Mouse (Mus musculus) left cerebral cortex, postnatal 10 days (tissue): ENCODE measurements around the gene Cers6. TPM values are rescaled to one million over a fixed set of nuclear protein-coding genes. Genes with fewer than 3 reads are reported as not detected.

Source experiments
- DNase-seq, 2 experiments: peaks; one replicate each; pipeline ENCODE4 v3.0.0; 2021 to 2022; ENCODE audit warnings: low spot score in 2 of 2, mixed read lengths in 1 of 2; ENCODE audit errors: extremely low spot score in 1 of 2
- intact Hi-C: fragments of 180-260 bp; cut with DNase I; formaldehyde crosslinking; loops from one replicate; pipeline ENCODE4 v1.15.1; 2025
- total RNA-seq, 2 experiments: library from RNA; stranded (reverse); gene quantifications; 2 replicates each; pipeline ENCODE4 v1.2.3; 2021

Gene Cers6
- total RNA-seq, 2 experiments from 2014 or later, result 63.9 to 67.0 TPM

DNA sequence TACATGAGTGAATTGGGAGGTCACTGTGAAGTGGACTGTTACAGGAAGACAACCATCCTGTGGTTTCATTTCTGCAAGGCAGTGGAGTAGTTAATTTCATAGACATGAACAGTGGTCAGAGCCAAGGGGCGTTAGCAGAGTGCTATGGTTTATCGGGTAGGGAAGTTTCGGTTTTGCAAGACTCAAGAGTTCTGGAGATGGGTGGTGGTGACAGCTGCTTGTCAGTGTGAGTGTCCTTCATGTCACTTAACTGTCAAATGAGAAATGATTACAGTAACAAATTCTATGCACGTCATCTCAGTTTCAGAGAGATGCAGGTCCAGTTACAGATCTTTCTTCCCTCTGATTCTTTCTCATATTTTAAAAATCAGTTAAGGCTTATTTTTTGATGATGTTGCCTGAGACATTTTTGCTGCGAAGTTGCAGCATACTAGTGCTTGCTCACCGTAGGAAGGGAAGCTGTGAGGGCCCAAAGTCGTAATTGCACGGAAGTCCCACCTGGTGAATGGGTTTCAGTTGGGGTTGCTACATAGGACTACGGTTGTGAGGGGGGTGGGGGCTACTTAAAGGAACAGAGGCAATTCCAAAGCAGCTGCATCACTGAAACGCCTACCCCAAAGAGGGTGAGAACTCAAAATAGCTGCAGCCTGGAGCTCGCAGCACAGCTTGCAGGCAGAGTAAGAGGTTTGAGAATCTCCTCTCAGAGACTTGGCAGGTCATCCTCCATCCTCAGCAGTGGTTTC lies 46.7 kb downstream of the Cers6 start:
- intact Hi-C loops, result no loop called here
- no peak for DNase-seq

DNA sequence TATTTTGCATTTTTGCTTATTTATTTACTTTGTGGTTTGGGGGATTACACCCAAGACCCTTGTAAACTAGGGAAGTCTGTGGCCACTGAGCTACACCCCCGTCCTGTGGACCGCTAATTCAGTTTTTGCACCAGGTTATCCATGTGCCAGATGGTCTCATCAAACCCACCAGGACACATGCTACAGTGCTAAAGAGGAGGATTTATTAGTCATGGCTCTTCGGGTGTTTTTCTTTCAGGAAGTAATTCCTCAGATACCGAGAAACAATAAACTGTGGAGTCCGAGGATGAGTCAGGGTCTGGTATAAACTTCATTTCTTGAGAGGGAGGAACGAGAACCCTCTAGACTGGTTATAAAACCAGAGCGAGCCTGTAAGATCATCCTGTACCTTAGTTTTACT lies 49.5 kb downstream of the Cers6 start:
- intact Hi-C loops, result no loop called here
- no peak for DNase-seq

DNA sequence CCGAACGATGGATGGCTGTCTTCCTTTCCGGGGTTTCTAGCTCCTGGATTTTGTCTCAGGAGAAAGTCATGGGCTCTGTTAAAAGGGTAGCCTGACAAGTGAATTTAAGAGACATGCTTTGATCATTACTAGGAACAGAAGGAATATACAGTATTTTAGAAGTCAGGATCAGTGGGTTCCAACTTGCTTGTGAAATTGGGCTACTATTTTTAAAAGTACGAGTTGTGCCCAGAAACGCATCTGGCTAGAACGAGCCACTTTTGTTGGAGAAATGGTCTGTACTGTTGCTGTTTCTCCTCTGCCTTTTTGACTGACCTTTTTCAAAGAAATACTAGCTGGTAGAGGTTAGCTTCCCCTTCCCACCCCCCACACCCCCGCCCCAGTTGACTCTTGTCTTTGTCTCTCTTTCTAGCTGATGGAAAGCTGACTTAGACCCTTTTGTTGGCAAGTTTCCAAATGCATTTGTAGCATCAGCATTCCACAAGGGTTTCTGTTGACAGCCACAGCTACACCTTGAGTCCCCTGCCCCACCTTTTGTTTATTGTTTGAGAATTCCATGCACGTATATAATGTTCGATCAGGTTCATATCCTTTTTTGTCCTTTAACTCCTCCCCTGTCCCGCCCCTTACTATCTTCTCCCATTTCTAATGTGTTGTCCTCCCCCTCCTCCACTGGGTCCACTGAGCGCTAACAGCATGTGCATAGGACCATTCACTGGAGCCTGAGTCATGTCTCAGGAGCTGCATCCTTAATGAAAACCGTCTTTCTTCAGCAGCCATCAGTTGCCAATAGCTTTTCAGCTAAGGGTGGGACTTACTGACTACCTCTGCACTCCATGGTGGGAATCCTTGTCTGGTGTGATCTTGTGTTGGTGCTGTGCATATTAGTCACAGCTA lies 50.6 kb downstream of the Cers6 start:
- no peak for DNase-seq
- intact Hi-C loops, result no loop called here

DNA sequence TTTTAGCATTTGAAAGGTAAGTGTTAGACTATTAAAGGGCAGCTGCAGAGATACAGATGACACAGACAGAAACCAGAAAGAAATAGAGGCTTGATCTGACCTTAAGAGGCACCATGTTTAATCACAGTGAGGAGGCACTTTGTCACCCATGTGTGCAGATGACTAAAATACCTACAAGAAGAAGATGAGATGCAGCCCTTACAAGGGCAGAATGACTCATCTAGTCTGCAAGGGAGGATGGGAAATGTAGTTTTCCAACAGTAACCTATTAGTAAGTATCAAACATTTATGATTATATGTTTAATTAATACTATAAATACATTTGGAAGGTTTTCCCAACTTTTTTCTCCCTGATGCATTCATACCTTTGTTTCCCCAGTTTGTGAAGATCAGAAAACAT lies 54.5 kb downstream of the Cers6 start:
- intact Hi-C loops, result no loop called here
- no peak for DNase-seq

DNA sequence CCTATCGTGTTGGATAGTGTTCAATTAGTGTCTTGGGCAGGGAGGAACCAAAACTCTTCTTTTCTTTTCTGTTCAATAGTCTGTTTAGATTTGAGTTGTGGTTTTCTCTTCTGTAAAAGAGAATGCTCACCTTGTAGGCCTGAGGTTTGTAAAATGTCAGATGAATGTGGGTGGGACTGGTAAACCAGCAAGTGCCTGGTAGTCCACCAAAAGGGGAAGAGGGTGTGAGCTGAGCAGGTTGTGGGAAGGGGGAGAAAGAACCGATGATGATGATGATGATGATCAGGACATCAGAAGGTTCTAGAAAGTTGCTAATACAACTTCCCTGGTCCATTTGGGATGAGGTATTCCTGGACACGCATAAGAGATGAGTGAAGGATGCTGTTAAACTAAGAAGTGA lies 55.1 kb downstream of the Cers6 start:
- DNase-seq, result no peak
- intact Hi-C loops, result no loop called here

DNA sequence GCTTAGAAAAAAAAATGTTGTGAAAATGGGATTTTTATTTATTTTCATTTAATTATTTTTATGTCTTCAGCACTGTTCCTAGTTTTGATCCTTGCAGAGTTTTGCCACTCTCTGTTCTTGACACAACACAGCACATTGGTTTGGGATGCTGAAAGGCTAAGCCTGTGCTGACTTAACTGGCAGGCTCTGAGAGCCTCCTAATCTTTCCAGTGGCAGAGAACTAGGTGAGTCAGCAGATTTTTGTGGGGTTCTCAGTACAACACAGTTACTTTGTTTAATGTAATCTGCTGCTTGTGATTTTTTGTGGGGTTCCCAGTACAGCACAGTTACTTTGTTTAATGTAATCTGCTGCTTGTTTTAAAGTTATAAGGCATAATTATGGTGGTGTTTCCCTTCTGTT lies 55.8 kb downstream of the Cers6 start:
- intact Hi-C loops, result no loop called here
- no peak for DNase-seq

DNA sequence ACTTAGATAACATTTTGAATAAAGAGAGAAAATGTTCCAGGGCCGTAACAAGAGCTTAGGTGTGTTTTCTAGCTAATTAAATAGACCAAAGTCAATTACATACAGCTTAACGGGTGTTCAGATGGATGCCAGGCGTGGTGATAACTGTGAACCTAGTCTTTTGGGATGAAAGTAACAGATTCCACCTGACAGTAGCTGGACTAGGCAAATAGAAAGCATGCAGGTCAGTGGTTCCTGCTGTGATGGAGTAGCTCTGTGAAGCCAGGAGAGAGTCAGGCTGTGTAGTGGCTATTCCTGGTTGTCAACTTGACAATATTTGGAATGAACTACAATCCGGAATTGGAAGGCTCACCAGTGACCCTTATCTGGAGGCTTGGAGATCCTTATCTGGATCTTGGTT lies 56.3 kb downstream of the Cers6 start:
- DNase-seq, result no peak
- intact Hi-C loops, result no loop called here

DNA sequence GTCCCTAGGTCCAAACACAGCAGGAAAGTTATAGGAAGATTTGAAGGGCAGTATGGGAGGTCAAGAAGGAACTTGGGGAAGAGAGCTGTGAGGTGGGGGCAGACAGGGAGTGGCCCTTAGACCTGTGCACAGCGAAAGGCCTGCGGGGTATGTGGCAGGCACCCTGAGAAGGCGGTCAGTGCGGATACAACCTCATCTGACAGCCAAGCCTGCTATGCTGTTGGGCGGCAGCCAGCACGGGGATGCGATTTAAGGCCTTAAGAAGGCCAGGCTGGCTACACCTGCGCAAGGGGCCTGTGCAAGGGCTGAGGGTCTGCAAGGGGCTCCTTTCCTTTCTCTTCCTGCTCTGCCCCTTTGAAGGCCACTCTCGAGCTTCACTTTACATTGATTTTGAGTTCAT lies 63.1 kb downstream of the Cers6 start:
- DNase-seq, result no peak
- intact Hi-C loops, result no loop called here

DNA sequence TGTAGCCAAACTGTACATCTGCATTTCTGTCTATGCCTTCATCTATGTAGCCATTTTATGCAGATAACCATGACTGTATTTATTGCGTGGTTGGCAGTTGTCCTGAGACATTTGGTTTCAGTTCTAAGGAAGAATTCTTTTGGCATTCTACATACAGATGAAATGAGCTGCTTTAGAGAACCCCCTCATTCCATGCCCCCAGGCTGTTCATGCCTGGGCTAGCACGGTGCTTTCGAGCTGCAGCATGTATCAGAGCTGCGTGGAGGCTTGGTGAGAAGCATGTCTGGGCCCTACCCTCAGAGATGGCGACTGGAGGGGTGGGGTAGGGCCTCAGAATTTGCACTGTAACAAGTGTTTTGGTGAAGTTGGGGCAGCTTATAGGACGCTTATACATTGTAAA lies 64.3 kb downstream of the Cers6 start:
- DNase-seq, result no peak
- intact Hi-C loops, result no loop called here

DNA sequence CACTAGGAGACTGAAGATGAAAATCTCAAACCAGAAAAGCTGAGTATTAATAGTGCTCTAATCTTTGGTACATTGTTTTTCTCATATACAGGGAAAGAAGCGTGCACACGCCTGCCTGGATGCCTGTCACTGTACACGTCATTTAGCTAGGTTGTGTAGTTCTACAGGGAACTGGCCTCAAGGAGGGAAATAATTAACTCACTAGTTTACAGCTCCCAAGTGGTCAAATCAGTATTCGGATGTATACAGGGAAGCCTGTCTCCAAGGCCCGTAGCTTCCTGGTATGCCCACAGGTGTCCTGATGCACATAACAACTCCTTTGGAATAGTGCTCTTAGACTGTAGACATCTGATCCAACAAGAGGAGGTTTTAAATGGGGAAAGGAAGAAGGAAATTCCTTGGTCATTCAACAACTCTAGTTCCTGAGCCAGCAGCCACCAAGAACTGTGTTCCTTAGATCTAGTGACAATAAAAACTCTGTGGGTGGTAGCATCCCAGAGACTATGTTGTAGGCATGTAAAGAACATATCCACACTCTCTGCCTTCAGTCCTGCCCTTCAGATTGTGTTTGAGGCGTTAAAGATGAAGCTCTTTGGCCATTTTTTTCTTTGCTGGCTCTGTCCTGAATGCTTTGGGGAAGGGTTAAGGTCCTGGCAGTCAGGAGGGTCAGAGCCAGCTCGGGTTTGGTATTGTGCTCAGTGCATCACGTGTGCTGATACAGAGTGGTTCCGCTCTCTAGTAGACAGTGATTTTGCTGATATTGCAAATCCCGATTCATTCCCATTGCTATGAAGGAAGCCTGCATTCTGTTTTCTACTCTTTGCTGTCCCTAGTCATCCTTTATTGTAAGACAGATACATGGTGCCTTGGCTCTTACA lies 65.9 kb downstream of the Cers6 start:
- intact Hi-C loops, result no loop called here

DNA sequence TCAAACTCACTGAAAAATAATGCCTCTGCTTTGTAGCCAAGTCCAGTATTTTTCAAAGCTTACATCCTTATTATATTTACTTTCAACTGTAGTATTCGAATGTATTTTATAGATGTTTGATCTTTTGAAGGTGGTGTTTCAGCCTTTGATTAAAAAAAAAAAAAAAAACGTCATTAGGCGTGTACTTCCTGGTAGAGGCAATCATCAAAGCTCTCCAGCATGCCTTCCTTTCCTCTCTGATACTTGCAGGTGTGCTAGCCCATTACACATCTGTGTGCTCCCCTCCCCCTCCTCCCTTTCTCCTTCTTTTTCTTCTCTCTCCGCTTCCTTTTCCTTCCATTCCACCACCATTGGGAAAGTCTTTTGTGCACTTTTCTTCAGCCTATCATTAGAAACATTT lies 71.0 kb downstream of the Cers6 start:
- DNase-seq, result no peak
- intact Hi-C loops, result no loop called here

More for the DNA sequence above, 65.9 kb downstream of the Cers6 start:
- DNase-seq, result no peak

DNA sequence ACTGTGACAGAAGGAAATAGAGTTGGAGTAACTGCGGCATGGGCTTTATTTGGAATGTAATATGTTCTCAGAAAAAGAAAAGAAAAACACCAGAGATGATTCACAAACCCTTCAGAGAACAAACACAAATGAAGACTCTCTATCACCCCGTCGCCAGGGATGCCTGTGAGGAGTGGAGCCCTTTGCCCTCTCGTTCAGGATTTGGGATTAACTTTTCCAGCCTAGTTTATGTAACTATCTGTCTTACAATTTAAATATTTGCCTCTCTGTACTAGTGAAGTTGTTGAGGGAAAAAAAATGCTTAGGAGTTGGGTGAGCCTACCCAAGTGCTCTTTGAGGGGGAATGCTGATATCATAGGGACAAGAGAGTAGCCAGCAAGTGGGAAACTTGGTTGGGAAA lies 71.4 kb downstream of the Cers6 start:
- intact Hi-C loops, result no loop called here

DNA sequence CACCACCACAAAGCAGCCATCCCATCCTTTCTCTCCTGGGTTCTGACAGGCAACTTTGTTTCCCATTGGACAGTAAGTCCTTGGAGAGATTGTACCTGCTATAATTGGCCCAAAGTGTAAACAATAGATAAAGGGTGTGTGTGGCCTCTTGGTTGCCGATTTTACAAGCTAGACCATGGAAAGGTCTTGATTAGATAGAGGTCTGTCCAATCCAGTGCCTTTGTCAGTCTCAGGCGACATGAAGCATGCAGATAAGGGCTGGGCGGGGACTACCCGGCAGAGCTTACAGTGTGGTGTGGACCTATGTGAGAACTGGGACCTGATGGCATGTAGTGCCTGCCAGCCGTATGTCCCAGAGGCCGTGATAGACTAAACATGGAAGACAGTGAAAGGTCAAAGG lies 73.4 kb downstream of the Cers6 start:
- DNase-seq, result no peak
- intact Hi-C loops, result no loop called here

More for the DNA sequence above, 71.4 kb downstream of the Cers6 start:
- DNase-seq, result no peak

DNA sequence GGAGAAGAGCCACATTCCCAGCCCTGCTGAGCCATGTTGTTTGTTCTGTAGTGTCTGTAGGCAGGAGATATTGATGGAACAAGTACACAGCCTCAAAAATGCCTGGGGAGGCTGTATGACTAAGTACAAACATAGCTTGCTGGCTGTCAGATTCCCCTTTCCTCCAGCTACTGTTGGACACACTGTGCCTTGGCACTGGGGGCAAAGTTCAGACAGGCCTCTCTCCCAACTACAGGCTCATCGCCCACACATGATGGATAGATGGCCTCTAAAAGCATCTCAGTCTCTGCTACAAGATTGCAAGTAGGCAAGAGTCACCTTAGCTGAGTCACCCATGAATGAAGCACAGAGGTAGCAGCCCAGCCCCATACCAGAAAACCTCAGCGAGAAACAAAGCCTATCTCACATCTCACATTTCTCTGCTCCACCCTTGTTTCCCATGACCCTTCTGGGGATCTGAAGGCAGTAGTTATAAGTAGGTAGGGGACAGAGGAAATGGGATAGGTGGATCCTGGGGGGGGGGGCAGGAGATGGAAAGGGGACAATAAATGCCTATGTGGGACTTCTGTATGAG lies 74.6 kb downstream of the Cers6 start:
- no peak for DNase-seq
- intact Hi-C loops, result no loop called here

DNA sequence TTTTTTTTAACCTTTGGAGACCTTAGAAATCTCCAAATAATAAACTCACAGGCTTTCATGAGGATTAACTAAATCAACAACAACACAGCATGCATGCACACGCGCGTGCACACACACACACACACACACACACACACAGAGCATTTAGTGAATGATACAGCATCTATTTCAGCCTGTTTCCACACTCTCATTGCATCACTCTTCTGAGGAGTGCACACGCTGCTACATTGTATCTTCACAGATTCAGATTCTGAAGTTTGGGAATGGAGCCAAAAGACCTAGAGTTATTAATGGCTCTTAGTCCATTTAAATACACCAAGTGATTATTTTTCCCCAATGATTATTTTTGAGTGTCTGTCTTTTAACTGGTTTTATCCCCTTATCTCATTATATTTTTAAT lies 75.5 kb downstream of the Cers6 start:
- no peak for DNase-seq
- intact Hi-C loops, result no loop called here

DNA sequence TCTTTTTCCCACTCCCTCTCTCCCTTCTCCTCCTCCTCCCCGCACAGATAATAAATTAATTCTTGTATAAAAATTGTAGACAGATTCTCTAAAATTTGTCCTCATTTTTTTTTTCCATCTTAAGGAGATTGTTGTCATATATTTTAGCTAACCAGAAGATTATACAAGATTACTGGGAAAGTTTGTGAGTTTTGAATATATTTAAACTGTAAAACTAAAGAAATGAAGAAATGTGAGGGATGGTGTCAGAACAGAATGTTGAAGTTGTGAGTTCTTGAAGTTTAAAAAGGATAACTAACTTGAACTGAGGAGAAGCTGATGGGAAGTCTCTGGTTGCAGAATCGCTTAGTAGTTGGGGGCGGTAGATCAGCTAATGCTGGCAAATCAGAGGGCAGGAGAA lies 76.6 kb downstream of the Cers6 start:
- intact Hi-C loops, result no loop called here
- no peak for DNase-seq

DNA sequence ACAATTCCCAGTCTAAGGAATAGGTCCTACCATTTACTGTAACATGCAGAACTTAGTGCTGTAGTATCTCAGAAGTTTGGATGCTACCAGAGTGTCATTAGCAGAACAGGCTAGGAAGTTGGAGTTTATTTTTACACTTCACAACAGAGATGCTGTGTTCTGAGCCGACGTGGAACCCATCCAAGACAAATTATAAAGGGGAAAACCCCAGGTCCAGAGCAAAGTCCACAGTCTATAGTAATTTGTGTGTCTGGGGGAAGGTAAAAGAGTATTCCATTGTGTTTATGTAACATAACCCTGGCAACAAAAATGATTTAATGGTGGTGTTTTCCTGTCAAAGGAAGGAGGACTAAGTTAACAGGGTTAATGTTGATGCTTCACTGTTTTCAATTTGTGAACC lies 83.7 kb downstream of the Cers6 start:
- no peak for DNase-seq
- intact Hi-C loops, result no loop called here

DNA sequence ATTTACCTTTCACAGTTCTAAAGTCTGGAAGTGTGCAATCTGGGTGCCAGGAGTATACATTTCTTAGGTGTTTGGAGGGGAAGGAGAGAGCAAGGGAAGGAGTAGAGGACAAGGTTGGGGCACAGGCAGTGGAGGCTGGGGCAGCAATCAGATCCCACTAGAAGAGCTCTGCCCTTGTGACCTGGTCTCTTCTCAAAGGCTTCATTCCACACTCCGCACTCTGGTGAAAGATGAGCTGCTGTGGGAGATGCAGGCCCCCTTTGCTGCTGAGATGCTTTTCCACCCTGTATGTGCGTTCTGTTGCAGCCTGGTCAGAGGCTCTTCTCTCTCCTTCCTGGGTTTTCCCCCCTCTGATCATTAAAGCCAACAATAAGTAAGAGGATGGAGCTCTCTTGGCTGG lies 84.7 kb downstream of the Cers6 start:
- DNase-seq, result no peak
- intact Hi-C loops, result no loop called here

DNA sequence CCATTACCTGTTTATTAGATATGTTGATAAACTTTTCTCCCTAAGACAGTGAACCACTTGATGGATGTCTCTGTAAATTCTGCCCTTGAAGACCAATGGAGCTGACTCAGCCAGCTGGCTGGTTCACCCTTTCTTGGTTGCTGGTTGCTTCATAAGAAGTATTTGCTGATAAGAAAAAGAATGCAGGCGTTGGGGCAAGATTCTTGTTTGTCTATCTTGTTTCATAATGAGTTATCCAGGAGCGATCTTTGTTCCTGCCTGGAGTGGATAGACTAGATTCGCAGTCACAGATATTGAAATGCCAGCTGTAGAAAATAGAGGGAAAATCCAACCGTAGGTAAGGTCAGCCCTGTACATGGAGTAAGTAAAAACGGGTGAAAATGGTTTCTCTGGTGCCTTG lies 85.6 kb downstream of the Cers6 start:
- intact Hi-C loops, result no loop called here

More for the DNA sequence above, 85.6 kb downstream of the Cers6 start:
- no peak for DNase-seq
